In the genomic region with DNA sequence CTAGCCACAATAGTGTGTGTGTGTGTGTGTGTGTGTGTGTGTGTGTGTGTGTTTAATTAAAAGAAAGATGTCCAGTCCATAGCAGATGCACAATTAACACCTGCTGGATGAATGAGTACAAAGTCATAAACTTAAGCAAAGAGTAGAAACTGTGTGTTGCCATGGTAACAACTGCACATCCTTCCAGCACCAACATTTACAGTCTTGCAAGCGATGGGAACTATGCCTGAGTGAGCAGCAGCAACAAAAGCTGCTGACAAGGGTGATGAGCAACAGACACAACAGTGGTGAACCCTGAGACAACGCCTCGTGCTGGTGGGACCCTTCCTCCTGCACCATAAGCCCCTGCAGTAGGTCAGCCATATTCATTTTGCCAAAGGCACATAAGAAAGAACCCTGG, we compare ENCODE assay signal across 13 mouse cellular contexts. TPM values are rescaled to one million over a fixed set of nuclear protein-coding genes. Genes with fewer than 3 reads are reported as not detected.
DNase-seq lines count a peak whose midpoint lies in the region; ATAC-seq and TF ChIP-seq lines count a peak whose summit lies in the region.
"Had no signal": no experiment of that assay in that cellular context is flagged by ENCODE, and none has a peak within 500 bp of the region (broad histone marks: within the 10 kb centered on the region; RNA-seq: fewer than 3 reads in every experiment).

No protein-coding gene starts in this region.

- H3K4me3 ChIP-seq in kidney, postnatal 0 days (replicated peaks; ENCODE audit: low read depth, low read length) = no peak overlapping the region
- H3K4me3 ChIP-seq in bone marrow, adult 2 months (replicated peaks; ENCODE audit: control insufficient read depth, low read depth, low read length) = no peak overlapping the region
- no peak overlapping the region for H3K4me3 ChIP-seq in spleen, adult 2 months (ENCODE audit: extremely low read depth, insufficient read depth, insufficient read length)
- H3K4me3 ChIP-seq: erythroblast, embryonic 14.5 days; gastrocnemius, adult 2 months had no signal

- peak; percentile 45 for DNase-seq in kidney, postnatal 0 days (ENCODE audit: low spot score)
- no peak for DNase-seq in kidney, postnatal 14 days
- peak; percentile 14 to 34 for DNase-seq in right cerebral cortex, adult 2 months (ENCODE audit: low spot score in 2 of 2)
- no peak for DNase-seq in right cerebral cortex, postnatal 25 days
- peak; percentile 66 to 84 for DNase-seq in spleen, adult 2 months (ENCODE audit: low read depth in 1 of 2, low spot score in 2 of 2)
- DNase-seq in adrenal gland, postnatal 25 days = no peak
- DNase-seq in adrenal gland, postnatal 14 days = no peak
- DNase-seq: gastrocnemius, adult 2 months; kidney, postnatal 25 days had no signal

- no peaks in the 10 kb centered on the region for H3K27me3 ChIP-seq in kidney, postnatal 0 days (ENCODE audit: insufficient read depth, low read length)
- no peaks in the 10 kb centered on the region for H3K27me3 ChIP-seq in spleen, adult 2 months (ENCODE audit: control insufficient read depth, insufficient read depth, low read length)

- ATAC-seq in kidney, postnatal 0 days (replicated peaks; ENCODE audit: low FRiP score, low read depth) = peak; percentile 22; the same call in 1 of the 2 replicates

- 13% methylated on average over 3 of the region's 3 CpGs for WGBS in kidney, postnatal 0 days
- 66% methylated on average over 3 of the region's 3 CpGs for WGBS in bone marrow, adult 2 months
- WGBS in spleen, adult 2 months = 42% methylated on average over 3 of the region's 3 CpGs

- no peaks in the 10 kb centered on the region for H3K36me3 ChIP-seq in kidney, postnatal 0 days (ENCODE audit: insufficient read depth, low read length)
- no peaks in the 10 kb centered on the region for H3K36me3 ChIP-seq in spleen, adult 2 months (ENCODE audit: control insufficient read depth, insufficient read depth, low read length)

- H3K4me2 ChIP-seq in kidney, postnatal 0 days (ENCODE audit: low read length) = no peak overlapping the region
- H3K4me2 ChIP-seq: liver, embryonic 11.5 days had no signal

- H3K9me3 ChIP-seq in kidney, postnatal 0 days (replicated peaks; ENCODE audit: low read length) = no peaks in the 10 kb centered on the region

- peaks cover 8% of the 10 kb centered on the region; the same call in 1 of the 2 replicates for H3K4me1 ChIP-seq in kidney, postnatal 0 days (replicated peaks; ENCODE audit: insufficient read depth, low read length)
- H3K4me1 ChIP-seq in bone marrow, adult 2 months (ENCODE audit: control insufficient read depth, insufficient read depth, low read length) = peaks cover 4% of the 10 kb centered on the region
- H3K4me1 ChIP-seq in spleen, adult 2 months (ENCODE audit: control insufficient read depth, insufficient read depth, insufficient read length) = peaks cover 22% of the 10 kb centered on the region

- no peak for TF ChIP-seq CTCF in kidney, postnatal 0 days (IDR thresholded peaks at IDR 0.05; ENCODE audit: low read depth)
- no peak for TF ChIP-seq CTCF in bone marrow, adult 2 months (IDR thresholded peaks at IDR 0.05; ENCODE audit: control insufficient read depth, insufficient read depth, low read length)
- TF ChIP-seq CTCF in spleen, adult 2 months (IDR thresholded peaks at IDR 0.05; ENCODE audit: extremely low read depth, insufficient read depth, insufficient read length, insufficient replicate concordance) = no peak

- no peak overlapping the region for H3K27ac ChIP-seq in kidney, postnatal 0 days
- peak overlapping the region; percentile 24; the same call in 1 of the 2 replicates for H3K27ac ChIP-seq in bone marrow, adult 2 months (ENCODE audit: control insufficient read depth, insufficient read depth, low read depth, low read length, poor library complexity)
- H3K27ac ChIP-seq in spleen, adult 2 months (ENCODE audit: insufficient read depth, low read length) = peak overlapping the region; percentile 49
- H3K27ac ChIP-seq: gastrocnemius, adult 2 months; macrophage had no signal

- TF ChIP-seq POLR2A in bone marrow, adult 2 months (IDR thresholded peaks at IDR 0.05; ENCODE audit: borderline replicate concordance, control insufficient read depth, low read depth, low read length) = no peak
- TF ChIP-seq POLR2A in spleen, adult 2 months (IDR thresholded peaks at IDR 0.05; ENCODE audit: low read depth, low read length) = no peak

- H3K9ac ChIP-seq in kidney, postnatal 0 days (ENCODE audit: low read depth, low read length) = no peak overlapping the region

RNA-seq across cellular contexts. Expression of gene Snx8, which starts 14.8 kb away (rescaled TPM):
- 28.8 and 31.8 TPM in 2 replicates for polyA plus RNA-seq in kidney, postnatal 0 days (2015; fragmentation: Nextera tagmentation; extraction: Ambion mirVana)
- polyA plus RNA-seq in bone marrow, adult 2 months (2011; ENCODE audit: insufficient read depth, insufficient read length, low replicate concordance, missing spikeins) = 18.1 and 26.3 TPM in 2 replicates
- 42.3 and 44.9 TPM in 2 replicates for polyA plus RNA-seq in spleen, adult 2 months (2012; rRNA removed)
- 18.0 and 18.4 TPM in 2 replicates for total RNA-seq in adrenal gland, postnatal 25 days (2021)
- total RNA-seq in adrenal gland, postnatal 14 days (2021) = 17.7 and 26.1 TPM in 2 replicates

RNA-seq across cellular contexts. Expression of gene Mrm2, which starts 42.5 kb away (rescaled TPM):
- polyA plus RNA-seq in kidney, postnatal 0 days (2015; fragmentation: Nextera tagmentation; extraction: Ambion mirVana) = 17.2 and 17.3 TPM in 2 replicates
- 2.9 and 4.6 TPM in 2 replicates for polyA plus RNA-seq in bone marrow, adult 2 months (2011; ENCODE audit: insufficient read depth, insufficient read length, low replicate concordance, missing spikeins)
- polyA plus RNA-seq in spleen, adult 2 months (2012; rRNA removed) = 3.7 and 4.1 TPM in 2 replicates
- total RNA-seq in adrenal gland, postnatal 25 days (2021) = 17.8 and 18.4 TPM in 2 replicates
- total RNA-seq in adrenal gland, postnatal 14 days (2021) = 11.2 and 13.9 TPM in 2 replicates

RNA-seq across cellular contexts. Expression of gene Eif3b, which starts 44.9 kb away (rescaled TPM):
- 77.9 and 88.6 TPM in 2 replicates for polyA plus RNA-seq in kidney, postnatal 0 days (2015; fragmentation: Nextera tagmentation; extraction: Ambion mirVana)
- polyA plus RNA-seq in bone marrow, adult 2 months (2011; ENCODE audit: insufficient read depth, insufficient read length, low replicate concordance, missing spikeins) = 69.8 and 90.3 TPM in 2 replicates
- 72.1 and 74.3 TPM in 2 replicates for polyA plus RNA-seq in spleen, adult 2 months (2012; rRNA removed)
- total RNA-seq in adrenal gland, postnatal 25 days (2021) = 159 and 237 TPM in 2 replicates
- total RNA-seq in adrenal gland, postnatal 14 days (2021) = 154 and 167 TPM in 2 replicates

RNA-seq across cellular contexts. Expression of gene Nudt1, which starts 52.8 kb away (rescaled TPM):
- polyA plus RNA-seq in kidney, postnatal 0 days (2015; fragmentation: Nextera tagmentation; extraction: Ambion mirVana) = 39.9 and 42.1 TPM in 2 replicates
- 29.0 and 30.0 TPM in 2 replicates for polyA plus RNA-seq in bone marrow, adult 2 months (2011; ENCODE audit: insufficient read depth, insufficient read length, low replicate concordance, missing spikeins)
- 4.5 and 4.7 TPM in 2 replicates for polyA plus RNA-seq in spleen, adult 2 months (2012; rRNA removed)
- 23.5 and 29.0 TPM in 2 replicates for total RNA-seq in adrenal gland, postnatal 25 days (2021)
- total RNA-seq in adrenal gland, postnatal 14 days (2021) = 15.9 and 21.1 TPM in 2 replicates

RNA-seq across cellular contexts. Expression of gene Mad1l1, which starts 52.9 kb away (rescaled TPM):
- 25.8 and 31.5 TPM in 2 replicates for polyA plus RNA-seq in kidney, postnatal 0 days (2015; fragmentation: Nextera tagmentation; extraction: Ambion mirVana)
- polyA plus RNA-seq in bone marrow, adult 2 months (2011; ENCODE audit: insufficient read depth, insufficient read length, low replicate concordance, missing spikeins) = 19.0 and 24.7 TPM in 2 replicates
- 18.3 and 22.3 TPM in 2 replicates for polyA plus RNA-seq in spleen, adult 2 months (2012; rRNA removed)
- total RNA-seq in adrenal gland, postnatal 25 days (2021) = 17.2 and 23.1 TPM in 2 replicates
- total RNA-seq in adrenal gland, postnatal 14 days (2021) = 19.1 and 21.5 TPM in 2 replicates

Comparison
In these comparisons a context has a peak if more than half of its experiments do, and no peak if none do; other contexts are left out.
1. DNase-seq: peak in kidney, postnatal 0 days (single experiment), right cerebral cortex, adult 2 months (2 of 2) and spleen, adult 2 months (2 of 2); none in kidney, postnatal 14 days (single experiment), right cerebral cortex, postnatal 25 days (single experiment), adrenal gland, postnatal 25 days (single experiment) and adrenal gland, postnatal 14 days (single experiment).